Mouse (Mus musculus) kidney, embryonic 14.5 days (tissue): ENCODE data around the gene Cnih4. TPM values are rescaled to one million over a fixed set of nuclear protein-coding genes. Genes with fewer than 3 reads are reported as not detected.
A peak's percentile ranks its signal among the peaks of the same experiment; 100 is the strongest.

ENCODE experiments used
- ATAC-seq: fragments of 200-750 bp; cut with Nextera tagmentation; 2 replicates; pipeline ENCODE4 v1.8.0; 2017; ENCODE audit warnings: moderate number of reproducible peaks, mild to moderate bottlenecking, moderate TSS enrichment, moderate library complexity; ENCODE audit not compliant: low FRiP score, low TSS enrichment
- H3K27ac ChIP-seq: fragments of 300-500 bp; sonication (generic); 2 replicates; pipeline ENCODE4 v1.5.1; 2014; ENCODE audit warnings: low read depth, mild to moderate bottlenecking, low read length, moderate library complexity, mixed read lengths
- H3K27me3 ChIP-seq: fragments of 300-500 bp; sonication (generic); 2 replicates; pipeline ENCODE4 v1.6.1; 2014; ENCODE audit warnings: mild to moderate bottlenecking, low read length; ENCODE audit not compliant: control insufficient read depth, insufficient read depth
- H3K36me3 ChIP-seq: fragments of 300-500 bp; sonication (generic); 2 replicates; pipeline ENCODE4 v1.6.1; 2014; ENCODE audit warnings: low read length, mixed read lengths; ENCODE audit not compliant: control insufficient read depth, insufficient read depth
- H3K4me1 ChIP-seq: fragments of 300-500 bp; sonication (generic); 2 replicates; pipeline ENCODE4 v1.6.1; 2014; ENCODE audit warnings: low read length, mixed read lengths; ENCODE audit not compliant: control insufficient read depth, insufficient read depth
- H3K4me2 ChIP-seq: fragments of 300-500 bp; sonication (generic); replicated peaks from 2 replicates; pipeline ENCODE4 v1.6.1; 2014; ENCODE audit warnings: low read depth, mild to moderate bottlenecking, low read length
- H3K4me3 ChIP-seq: fragments of 300-500 bp; sonication (generic); 2 replicates; pipeline ENCODE4 v1.5.1; 2014; ENCODE audit warnings: mild to moderate bottlenecking, low read length
- H3K9ac ChIP-seq: fragments of 300-500 bp; sonication (generic); 2 replicates; pipeline ENCODE4 v1.6.1; 2014; ENCODE audit warnings: low read depth, mild to moderate bottlenecking, low read length, moderate library complexity
- H3K9me3 ChIP-seq: fragments of 300-500 bp; sonication (generic); 2 replicates; pipeline ENCODE4 v1.6.1; 2016; ENCODE audit warnings: low read length; ENCODE audit not compliant: control insufficient read depth
- WGBS: fragments of 180-500 bp; shearing (Covaris S2); extraction: QIAGEN DNeasy Blood & Tissue Kit; methylation state at CpG from one replicate; pipeline ENCODE4 v1.1.7; 2014; 5-methylcytosine and 5-hydroxymethylcytosine counted together
- polyA plus RNA-seq: library from polyadenylated mRNA; unstranded; fragments of >200 nt; fragmentation: Nextera tagmentation; extraction: Ambion mirVana; gene quantifications from 2 replicates; pipeline ENCODE4 v1.2.1, GENCODE M21; 2014

The Cnih4 gene
- polyA plus RNA-seq, 1 experiment from 2014 or later: 127 TPM

- Histone ChIP-seq H3K9me3 (no peaks in the 10 kb centered on the region), H3K27me3 (no peaks in the 10 kb centered on the region), H3K4me2 (no peak overlapping the region), H3K4me3 (no peak overlapping the region), H3K36me3 (peaks cover 88% of the 10 kb centered on the region), H3K4me1 (no peaks in the 10 kb centered on the region), H3K9ac (no peak overlapping the region), H3K27ac (no peak overlapping the region)
- 98% methylated on average over 4 of the region's 4 CpGs for WGBS
- ATAC-seq: no peak
Observed at GRCm38 (mm10) chr1:181188925-181189324, 44.4 kb downstream of the Cnih4 start.

GRCm38 (mm10) chr1:181199446-181199845, 55.0 kb downstream of the Cnih4 start:
- H3K9me3 ChIP-seq: no peaks in the 10 kb centered on the region
- no peak overlapping the region for H3K4me3 ChIP-seq
- H3K9ac ChIP-seq: no peak overlapping the region
- no peak for ATAC-seq
- no peak overlapping the region for H3K27ac ChIP-seq
- 88% methylated on average over 4 of the region's 4 CpGs for WGBS
- H3K36me3 ChIP-seq: peaks cover 84% of the 10 kb centered on the region
- H3K27me3 ChIP-seq: no peaks in the 10 kb centered on the region
- H3K4me2 ChIP-seq: no peak overlapping the region
- no peaks in the 10 kb centered on the region for H3K4me1 ChIP-seq

- Histone ChIP-seq H3K36me3 (peaks cover 25% of the 10 kb centered on the region), H3K4me3 (peak overlapping the region; percentile 100), H3K9ac (peak overlapping the region; percentile 99; the same call in 1 of the 2 replicates), H3K27me3 (no peaks in the 10 kb centered on the region), H3K9me3 (no peaks in the 10 kb centered on the region), H3K27ac (0 out of 2 replicates have a peak overlapping the region, but pooled peaks have one; percentile 83), H3K4me2 (peak overlapping the region; percentile 85), H3K4me1 (peaks cover 9% of the 10 kb centered on the region)
- 0 out of 2 replicates have a peak, but pooled peaks have one; percentile 1 for ATAC-seq
- WGBS: 12% methylated on average over 4 of the region's 4 CpGs
Observed at GRCm38 (mm10) chr1:181210147-181210546, 65.7 kb downstream of the Cnih4 start.

GRCm38 (mm10) chr1:181210601-181211402, 66.3 kb downstream of the Cnih4 start:
- peak overlapping the region; percentile 83 for H3K27ac ChIP-seq
- peaks cover 9% of the 10 kb centered on the region for H3K4me1 ChIP-seq
- H3K9ac ChIP-seq: peak overlapping the region; percentile 99
- peak overlapping the region; percentile 85 for H3K4me2 ChIP-seq
- ATAC-seq: peak; percentile 50
- H3K4me3 ChIP-seq: peak overlapping the region; percentile 100
- H3K9me3 ChIP-seq: no peaks in the 10 kb centered on the region
- H3K27me3 ChIP-seq: no peaks in the 10 kb centered on the region
- peaks cover 19% of the 10 kb centered on the region for H3K36me3 ChIP-seq
- WGBS: under 1% methylated on average over 56 of the region's 56 CpGs

- no peaks in the 10 kb centered on the region for H3K9me3 ChIP-seq
- under 1% methylated on average over 20 of the region's 72 CpGs for WGBS
- peaks cover 9% of the 10 kb centered on the region for H3K4me1 ChIP-seq
Observed at GRCm38 (mm10) chr1:181211403-181211919, 67.0 kb downstream of the Cnih4 start.

DNA sequence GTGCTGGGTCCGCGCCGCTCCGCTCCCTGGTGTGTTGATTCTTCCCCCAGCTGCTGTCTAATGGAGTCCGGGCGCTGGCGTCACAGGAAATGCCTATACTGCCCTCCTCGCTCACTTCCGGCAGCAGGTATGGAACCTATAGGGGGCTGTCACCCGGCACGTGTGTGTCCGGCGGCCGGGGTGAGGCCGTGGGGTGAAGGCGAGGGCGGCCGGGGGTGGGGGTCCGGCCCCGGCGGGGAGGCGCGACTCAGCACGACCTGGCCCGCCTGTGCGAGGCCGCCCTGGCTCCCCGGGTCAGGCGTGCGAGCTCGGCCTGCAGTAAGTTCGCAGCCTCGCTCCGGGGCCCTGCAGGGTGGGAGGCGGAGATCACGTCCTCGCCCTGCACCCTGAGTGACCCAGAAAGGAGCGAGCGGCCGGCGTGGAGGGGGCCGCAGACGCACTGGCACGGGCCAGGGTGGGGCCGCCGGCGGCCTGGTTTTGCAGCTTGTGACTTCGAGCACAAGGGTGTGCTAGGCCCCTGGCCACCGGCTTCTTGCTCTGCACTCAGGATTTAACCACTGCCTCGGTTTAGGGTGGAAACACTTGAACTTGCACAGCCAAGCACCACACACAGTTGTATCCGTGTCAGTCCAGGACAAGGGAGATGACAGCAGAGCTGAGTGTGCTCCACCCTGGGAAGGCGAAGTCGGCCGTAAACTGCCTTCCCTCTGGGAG, 67.6 kb downstream of the Cnih4 start, which contains the start of gene Wdr26:
Gene Wdr26 (minus strand): TSS at position 82 of the 714 bp plus-strand sequence.
- H3K27ac ChIP-seq: peak within 1 kb of the TSS; percentile 83
- H3K36me3 ChIP-seq: peaks cover 9% of the 10 kb centered on the region; the same call in 1 of the 2 replicates
- H3K9ac ChIP-seq: peak within 1 kb of the TSS; percentile 99
- no peaks in the 10 kb centered on the region for H3K9me3 ChIP-seq
- peak within 1 kb of the TSS; percentile 85 for H3K4me2 ChIP-seq
- WGBS: under 1% methylated on average over 49 of the region's 54 CpGs
- H3K27me3 ChIP-seq: no peaks in the 10 kb centered on the region
- peak within 1 kb of the TSS; percentile 100 for H3K4me3 ChIP-seq
- peaks cover 9% of the 10 kb centered on the region for H3K4me1 ChIP-seq
- peak; percentile 96 for ATAC-seq

More at GRCm38 (mm10) chr1:181211403-181211919, 67.0 kb downstream of the Cnih4 start:
- Histone ChIP-seq H3K4me3 (peak overlapping the region; percentile 100), H3K36me3 (peaks cover 15% of the 10 kb centered on the region; the same call in 1 of the 2 replicates), H3K4me2 (peak overlapping the region; percentile 85), H3K27me3 (no peaks in the 10 kb centered on the region), H3K27ac (peak overlapping the region; percentile 83), H3K9ac (peak overlapping the region; percentile 99)
- ATAC-seq: peak; percentile 47

- Histone ChIP-seq H3K9ac (no peak overlapping the region), H3K4me2 (no peak overlapping the region), H3K4me3 (no peak overlapping the region), H3K9me3 (no peaks in the 10 kb centered on the region), H3K36me3 (0 out of 2 replicates have a peak, but pooled peaks cover under 1% of the 10 kb centered on the region), H3K4me1 (peaks cover 8% of the 10 kb centered on the region), H3K27ac (no peak overlapping the region), H3K27me3 (no peaks in the 10 kb centered on the region)
- no peak for ATAC-seq
- 89% methylated on average over 8 of the region's 8 CpGs for WGBS
Observed at GRCm38 (mm10) chr1:181214296-181215035, 70.0 kb downstream of the Cnih4 start.

GRCm38 (mm10) chr1:181216315-181216714, 71.8 kb downstream of the Cnih4 start:
- Histone ChIP-seq H3K27ac (no peak overlapping the region), H3K27me3 (no peaks in the 10 kb centered on the region), H3K4me2 (no peak overlapping the region), H3K36me3 (no peaks in the 10 kb centered on the region), H3K9me3 (no peaks in the 10 kb centered on the region), H3K9ac (no peak overlapping the region), H3K4me3 (no peak overlapping the region), H3K4me1 (no peaks in the 10 kb centered on the region)
- 83% methylated on average over 4 of the region's 4 CpGs for WGBS
- no peak for ATAC-seq
